ENCODE assay signal across 9 mouse cellular contexts in genomic region chr6:135144516-135144915, GRCm38 (mm10). TPM values are rescaled to one million over a fixed set of nuclear protein-coding genes. Genes with fewer than 3 reads are reported as not detected.
A peak's percentile ranks its signal among the peaks of the same experiment; 100 is the strongest.
DNase-seq lines count a peak whose midpoint lies in the region; ATAC-seq lines count a peak whose summit lies in the region.
"Had no signal": no experiment of that assay in that cellular context is flagged by ENCODE, and none has a peak within 500 bp of the region (broad histone marks: within the 10 kb centered on the region; RNA-seq: fewer than 3 reads in every experiment).

No protein-coding gene starts in this region.

- H3K27ac ChIP-seq in limb, embryonic 13.5 days = no peak overlapping the region
- H3K27ac ChIP-seq in heart, embryonic 10.5 days = no peak overlapping the region
- H3K27ac ChIP-seq: embryonic facial prominence, embryonic 15.5 days had no signal

- no peak overlapping the region for H3K4me3 ChIP-seq in limb, embryonic 13.5 days
- no peak overlapping the region for H3K4me3 ChIP-seq in heart, embryonic 10.5 days
- H3K4me3 ChIP-seq: embryonic facial prominence, embryonic 15.5 days had no signal

- no peak overlapping the region for H3K4me2 ChIP-seq in limb, embryonic 13.5 days (replicated peaks)
- H3K4me2 ChIP-seq: embryonic facial prominence, embryonic 15.5 days had no signal

- peaks cover 2% of the 10 kb centered on the region; the same call in 1 of the 2 replicates for H3K27me3 ChIP-seq in limb, embryonic 13.5 days
- no peaks in the 10 kb centered on the region for H3K27me3 ChIP-seq in splenic B cell, adult 2 months (ENCODE audit: control insufficient read depth, insufficient read depth, low read length, poor library complexity, severe bottlenecking)
- H3K27me3 ChIP-seq in heart, embryonic 10.5 days (ENCODE audit: insufficient read depth, poor library complexity, severe bottlenecking) = peaks cover 7% of the 10 kb centered on the region
- H3K27me3 ChIP-seq: embryonic facial prominence, embryonic 15.5 days had no signal

- H3K36me3 ChIP-seq in limb, embryonic 13.5 days = no peaks in the 10 kb centered on the region
- H3K36me3 ChIP-seq in splenic B cell, adult 2 months (ENCODE audit: control insufficient read depth, insufficient read depth, low read length, poor library complexity, severe bottlenecking) = no peaks in the 10 kb centered on the region
- H3K36me3 ChIP-seq in heart, embryonic 10.5 days = no peaks in the 10 kb centered on the region
- H3K36me3 ChIP-seq: embryonic facial prominence, embryonic 15.5 days had no signal

- H3K9ac ChIP-seq in limb, embryonic 13.5 days = no peak overlapping the region
- H3K9ac ChIP-seq: embryonic facial prominence, embryonic 15.5 days had no signal

- 4% methylated on average over 3 of the region's 3 CpGs for WGBS in limb, embryonic 13.5 days
- 8% methylated on average over 3 of the region's 3 CpGs for WGBS in heart, embryonic 10.5 days

- DNase-seq in heart, adult 18-20 months = peak; percentile 21 to 42
- DNase-seq in heart, adult 8-10 months (ENCODE audit: low spot score) = no peak
- peak; percentile 22 for DNase-seq in thymus, postnatal 0 days (ENCODE audit: low spot score)
- no peak for DNase-seq in thymus, adult 18-20 months
- DNase-seq in embryo, embryonic 10.5 days (ENCODE audit: low spot score) = peak; percentile 71
- DNase-seq in splenic B cell, adult 2 months (ENCODE audit: low read depth, low spot score) = peak; percentile 40
- DNase-seq in heart, embryonic 10.5 days (ENCODE audit: low spot score) = no peak

- H3K9me3 ChIP-seq in limb, embryonic 13.5 days = no peaks in the 10 kb centered on the region
- no peaks in the 10 kb centered on the region for H3K9me3 ChIP-seq in heart, embryonic 10.5 days
- H3K9me3 ChIP-seq: embryonic facial prominence, embryonic 15.5 days had no signal

- H3K4me1 ChIP-seq in limb, embryonic 13.5 days = peaks cover 17% of the 10 kb centered on the region
- peaks cover 10% of the 10 kb centered on the region for H3K4me1 ChIP-seq in heart, embryonic 10.5 days

- 0 out of 2 replicates have a peak, but pooled peaks have one; percentile 49 for ATAC-seq in limb, embryonic 13.5 days (ENCODE audit: low FRiP score, low read depth)

RNA-seq across cellular contexts. Expression of gene Gprc5d, which starts 26.4 kb away (rescaled TPM):
- total RNA-seq in heart, adult 18-20 months (2021) = not detected
- total RNA-seq in heart, adult 8-10 months (2022) = not detected
- polyA plus RNA-seq in thymus, postnatal 0 days (2015; fragmentation: Nextera tagmentation; extraction: Ambion mirVana) = 0.10 and 0.24 TPM in 2 replicates
- polyA plus RNA-seq in limb, embryonic 13.5 days (2015; fragmentation: Nextera tagmentation; extraction: Ambion mirVana) = not detected in 2 replicates
- polyA plus RNA-seq in heart, embryonic 10.5 days (2016; fragmentation: Nextera tagmentation; extraction: Ambion mirVana) = not detected in 2 replicates

RNA-seq across cellular contexts. Expression of gene Fam234b, which starts 53.3 kb away (rescaled TPM):
- 1 to 10 TPM; 7.7 to 9.0 TPM for total RNA-seq in heart, adult 18-20 months (2021)
- total RNA-seq in heart, adult 8-10 months (2022) = 10 to 100 TPM in 2 of 4 experiments, 1 to 10 TPM in 2; 7.1 to 11.9 (median 10.3) TPM
- 34.0 and 35.4 TPM in 2 replicates for polyA plus RNA-seq in thymus, postnatal 0 days (2015; fragmentation: Nextera tagmentation; extraction: Ambion mirVana)
- polyA plus RNA-seq in limb, embryonic 13.5 days (2015; fragmentation: Nextera tagmentation; extraction: Ambion mirVana) = 27.0 and 30.3 TPM in 2 replicates
- 9.8 and 11.6 TPM in 2 replicates for polyA plus RNA-seq in heart, embryonic 10.5 days (2016; fragmentation: Nextera tagmentation; extraction: Ambion mirVana)

RNA-seq across cellular contexts. Expression of gene Hebp1, which starts 53.3 kb away (rescaled TPM):
- total RNA-seq in heart, adult 18-20 months (2021) = 10 to 100 TPM; 64.7 to 68.9 TPM
- 10 to 100 TPM; 56.9 to 61.7 (median 58.6) TPM for total RNA-seq in heart, adult 8-10 months (2022)
- polyA plus RNA-seq in thymus, postnatal 0 days (2015; fragmentation: Nextera tagmentation; extraction: Ambion mirVana) = 22.8 and 25.0 TPM in 2 replicates
- polyA plus RNA-seq in limb, embryonic 13.5 days (2015; fragmentation: Nextera tagmentation; extraction: Ambion mirVana) = 9.4 and 10.2 TPM in 2 replicates
- 20.7 and 21.2 TPM in 2 replicates for polyA plus RNA-seq in heart, embryonic 10.5 days (2016; fragmentation: Nextera tagmentation; extraction: Ambion mirVana)

Comparison
In these comparisons a context has a peak if more than half of its experiments do, and no peak if none do; other contexts are left out.
1. DNase-seq: peak in heart, adult 18-20 months (2 of 2), thymus, postnatal 0 days (single experiment), embryo, embryonic 10.5 days (single experiment) and splenic B cell, adult 2 months (single experiment); none in heart, adult 8-10 months (single experiment), thymus, adult 18-20 months (0 of 2) and heart, embryonic 10.5 days (single experiment).